Mouse (Mus musculus) adipocyte (in vitro differentiated cells): Measurements from ENCODE around the gene Tmem9.

ENCODE experiments used
- DNase-seq: peaks from one replicate; pipeline ENCODE4 v3.0.0-alpha.2; 2016; ENCODE audit warnings: low spot score

Tmem9 gene

GRCm38 (mm10) chr1:136031697-136032096, 23.7 kb downstream of the Tmem9 start:
- DNase-seq, result no peak

- DNase-seq, result no peak
Observed at GRCm38 (mm10) chr1:136032961-136033360, 25.0 kb downstream of the Tmem9 start.

GRCm38 (mm10) chr1:136038746-136039538, 31.0 kb downstream of the Tmem9 start:
- DNase-seq, result no peak

GRCm38 (mm10) chr1:136040452-136040851, 32.5 kb downstream of the Tmem9 start:
- DNase-seq, result no peak

- peak; percentile 11 for DNase-seq
Observed at GRCm38 (mm10) chr1:136040874-136041273, 32.9 kb downstream of the Tmem9 start.

GRCm38 (mm10) chr1:136045774-136046173, 37.8 kb downstream of the Tmem9 start:
- peak; percentile 53 for DNase-seq

- DNase-seq, result peak; percentile 29
Observed at GRCm38 (mm10) chr1:136047432-136047831, 39.5 kb downstream of the Tmem9 start.

GRCm38 (mm10) chr1:136047894-136048293, 39.9 kb downstream of the Tmem9 start:
- no peak for DNase-seq

- no peak for DNase-seq
Observed at GRCm38 (mm10) chr1:136050312-136051012, 42.5 kb downstream of the Tmem9 start, which contains the start of gene Ascl5. Ascl5 (plus strand) TSS chr1:136050804.

GRCm38 (mm10) chr1:136051013-136051315, 43.0 kb downstream of the Tmem9 start:
- no peak for DNase-seq

GRCm38 (mm10) chr1:136051465-136051864, 43.5 kb downstream of the Tmem9 start:
- DNase-seq, result peak; percentile 73

GRCm38 (mm10) chr1:136052547-136052946, 44.6 kb downstream of the Tmem9 start, which contains the start of gene Cacna1s:
Cacna1s (plus strand) TSS chr1:136052750.
- no peak for DNase-seq

GRCm38 (mm10) chr1:136055771-136056170, 47.8 kb downstream of the Tmem9 start:
- no peak for DNase-seq

GRCm38 (mm10) chr1:136058594-136058993, 50.6 kb downstream of the Tmem9 start:
- DNase-seq, result no peak

- no peak for DNase-seq
Observed at GRCm38 (mm10) chr1:136061041-136061789, 53.3 kb downstream of the Tmem9 start.

- no peak for DNase-seq
Observed at GRCm38 (mm10) chr1:136061790-136062141, 53.8 kb downstream of the Tmem9 start.

GRCm38 (mm10) chr1:136063991-136064390, 56.0 kb downstream of the Tmem9 start:
- no peak for DNase-seq

- DNase-seq, result no peak
Observed at GRCm38 (mm10) chr1:136066621-136067020, 58.7 kb downstream of the Tmem9 start.

- no peak for DNase-seq
Observed at GRCm38 (mm10) chr1:136067579-136067978, 59.6 kb downstream of the Tmem9 start.

GRCm38 (mm10) chr1:136076086-136076485, 68.1 kb downstream of the Tmem9 start:
- peak; percentile 41 for DNase-seq

- DNase-seq, result no peak
Observed at GRCm38 (mm10) chr1:136077656-136078055, 69.7 kb downstream of the Tmem9 start.

GRCm38 (mm10) chr1:136081161-136081560, 73.2 kb downstream of the Tmem9 start:
- no peak for DNase-seq
